Mouse (Mus musculus) limb, embryonic 15.5 days (tissue): ENCODE measurements around the gene Lamtor1. TPM values are rescaled to one million over a fixed set of nuclear protein-coding genes. Genes with fewer than 3 reads are reported as not detected.
"Not testable (repeated sequence)": the region's sequence is repeated elsewhere in the genome, so short reads cannot be mapped to it uniquely, and the experiment has no call there.

Experiments used
- ATAC-seq: fragments of 200-750 bp; cut with Nextera tagmentation; 2 replicates; pipeline ENCODE4 v1.8.0; 2017; ENCODE audit warnings: low read depth, moderate TSS enrichment; ENCODE audit not compliant: insufficient number of reproducible peaks, low FRiP score, low TSS enrichment
- H3K27ac ChIP-seq: fragments of 300-500 bp; sonication (generic); 2 replicates; pipeline ENCODE4 v1.5.1; 2015; ENCODE audit warnings: moderate library complexity, mild to moderate bottlenecking, inconsistent platforms
- H3K27me3 ChIP-seq: fragments of 300-500 bp; sonication (generic); 2 replicates; pipeline ENCODE4 v1.6.1; 2015; ENCODE audit warnings: inconsistent platforms
- H3K36me3 ChIP-seq: fragments of 300-500 bp; sonication (generic); 2 replicates; pipeline ENCODE4 v1.6.1; 2015; ENCODE audit warnings: inconsistent platforms
- H3K4me1 ChIP-seq: fragments of 300-500 bp; sonication (generic); 2 replicates; pipeline ENCODE4 v1.6.1; 2015; ENCODE audit warnings: inconsistent platforms
- H3K4me2 ChIP-seq: fragments of 300-500 bp; sonication (generic); 2 replicates; pipeline ENCODE4 v1.6.1; 2015; ENCODE audit warnings: mild to moderate bottlenecking, inconsistent platforms
- H3K4me3 ChIP-seq: fragments of 300-500 bp; sonication (generic); 2 replicates; pipeline ENCODE4 v1.5.1; 2015; ENCODE audit warnings: mild to moderate bottlenecking, inconsistent platforms
- H3K9ac ChIP-seq: fragments of 300-500 bp; sonication (generic); 2 replicates; pipeline ENCODE4 v1.6.1; 2015; ENCODE audit warnings: inconsistent platforms
- H3K9me3 ChIP-seq: fragments of 300-500 bp; sonication (generic); 2 replicates; pipeline ENCODE4 v1.6.1; 2016; ENCODE audit warnings: inconsistent platforms
- WGBS: fragments of 180-500 bp; shearing (Covaris S2); methylation state at CpG from one replicate; pipeline ENCODE4 v1.1.7; 2015; 5-methylcytosine and 5-hydroxymethylcytosine counted together
- polyA plus RNA-seq: library from polyadenylated mRNA; unstranded; fragments of >200 nt; fragmentation: Nextera tagmentation; extraction: Ambion mirVana; gene quantifications from 2 replicates; pipeline ENCODE4 v1.2.1, GENCODE M21; 2015

The Lamtor1 gene
- polyA plus RNA-seq, 1 experiment from 2014 or later = 166 TPM

DNA sequence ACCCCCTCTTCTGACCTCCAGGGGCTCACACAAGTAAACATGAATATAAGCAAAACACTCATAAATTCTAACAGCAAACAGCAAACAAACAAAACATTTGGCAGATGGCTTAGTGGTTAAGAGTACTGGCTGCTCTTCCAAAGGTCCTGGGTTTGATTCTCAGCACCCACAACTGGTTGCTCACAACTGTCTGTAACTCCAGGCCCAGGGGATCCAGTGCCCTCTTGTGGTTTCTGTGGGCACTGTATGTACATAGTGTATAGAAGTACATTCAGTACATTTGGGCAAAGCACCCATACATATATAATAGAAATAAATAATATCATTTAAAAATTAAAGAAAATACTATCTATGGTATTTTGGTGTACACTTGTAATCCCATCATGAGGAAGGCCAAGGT is 2.9 kb upstream of the Lamtor1 start:
- H3K4me3 ChIP-seq = no peak overlapping the region
- H3K27ac ChIP-seq = no peak overlapping the region
- no peak overlapping the region for H3K4me2 ChIP-seq
- no peak for ATAC-seq
- H3K27me3 ChIP-seq = no peaks in the 10 kb centered on the region
- no peaks in the 10 kb centered on the region for H3K9me3 ChIP-seq
- peaks cover 14% of the 10 kb centered on the region; the same call in 1 of the 2 replicates for H3K36me3 ChIP-seq
- H3K9ac ChIP-seq = no peak overlapping the region
- H3K4me1 ChIP-seq = peaks cover 17% of the 10 kb centered on the region

DNA sequence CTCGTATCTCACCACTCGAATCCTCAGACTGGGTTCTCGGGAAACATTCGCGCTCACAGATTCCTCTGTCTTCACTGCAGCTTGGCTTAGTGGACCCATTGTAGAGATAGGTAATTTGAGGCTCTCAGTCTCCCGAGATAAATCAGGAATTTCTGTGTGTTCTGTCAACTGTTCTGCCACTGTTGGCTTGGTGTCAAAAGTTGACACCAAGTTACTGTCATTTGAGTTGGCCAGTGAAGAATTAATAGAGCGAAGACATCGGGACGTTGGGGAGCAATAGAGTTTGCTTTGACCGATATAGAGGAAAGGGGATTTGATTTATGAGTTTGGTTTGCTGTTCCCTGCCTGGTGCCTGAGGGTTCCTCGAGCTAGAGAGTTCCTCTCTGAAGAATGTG is 580 bp downstream of the Lamtor1 start, which contains the start of gene Tomt:
TSS of gene Tomt (minus strand) at position 73 of the 395 bp plus-strand sequence.
- no peak for ATAC-seq
- Histone ChIP-seq H3K4me1 (peaks cover 26% of the 10 kb centered on the region), H3K4me2 (peak within 1 kb of the TSS; percentile 64), H3K27me3 (no peaks in the 10 kb centered on the region), H3K27ac (peak within 1 kb of the TSS; percentile 98), H3K36me3 (peaks cover 28% of the 10 kb centered on the region), H3K4me3 (peak within 1 kb of the TSS; percentile 89), H3K9ac (peak within 1 kb of the TSS; percentile 96), H3K9me3 (no peaks in the 10 kb centered on the region)
- WGBS = 8% methylated on average over 11 of the region's 11 CpGs

DNA sequence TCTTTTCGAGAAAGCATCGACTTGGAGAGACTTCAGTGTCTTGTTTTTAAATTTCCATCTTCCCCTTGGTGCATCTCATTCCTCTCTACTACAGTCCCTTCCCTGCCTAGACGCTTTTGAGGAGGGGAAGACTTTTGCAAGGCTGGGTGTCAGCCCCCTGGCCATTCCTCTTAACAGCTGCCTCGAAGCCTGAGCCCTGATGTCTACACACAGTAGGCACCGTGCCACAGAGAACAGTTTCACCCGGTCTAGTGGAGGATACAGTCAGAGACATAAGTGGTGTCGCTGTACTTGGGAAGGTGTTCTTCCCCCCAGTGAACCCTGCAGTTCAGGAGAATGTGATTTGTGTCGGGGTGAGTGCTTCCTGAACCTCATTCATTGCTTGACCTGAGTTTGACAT is 992 bp downstream of the Lamtor1 start:
- Histone ChIP-seq H3K4me3 (peak overlapping the region; percentile 89), H3K36me3 (peaks cover 32% of the 10 kb centered on the region), H3K4me2 (peak overlapping the region; percentile 55), H3K27ac (peak overlapping the region; percentile 98), H3K27me3 (no peaks in the 10 kb centered on the region), H3K9me3 (no peaks in the 10 kb centered on the region), H3K9ac (peak overlapping the region; percentile 96), H3K4me1 (peaks cover 26% of the 10 kb centered on the region)
- whole genome bisulfite sequencing = 55% methylated on average over 8 of the region's 8 CpGs
- no peak for ATAC-seq

- Histone ChIP-seq H3K36me3 (peaks cover 43% of the 10 kb centered on the region), H3K27me3 (no peaks in the 10 kb centered on the region), H3K4me2 (no peak overlapping the region), H3K4me1 (peaks cover 26% of the 10 kb centered on the region), H3K27ac (no peak overlapping the region), H3K9me3 (no peaks in the 10 kb centered on the region), H3K9ac (no peak overlapping the region), H3K4me3 (no peak overlapping the region)
- ATAC-seq = no peak
- WGBS = 73% methylated on average over 4 of the region's 4 CpGs
Observed at GRCm38 (mm10) chr7:101908367-101908766, 2.7 kb downstream of the Lamtor1 start.

DNA sequence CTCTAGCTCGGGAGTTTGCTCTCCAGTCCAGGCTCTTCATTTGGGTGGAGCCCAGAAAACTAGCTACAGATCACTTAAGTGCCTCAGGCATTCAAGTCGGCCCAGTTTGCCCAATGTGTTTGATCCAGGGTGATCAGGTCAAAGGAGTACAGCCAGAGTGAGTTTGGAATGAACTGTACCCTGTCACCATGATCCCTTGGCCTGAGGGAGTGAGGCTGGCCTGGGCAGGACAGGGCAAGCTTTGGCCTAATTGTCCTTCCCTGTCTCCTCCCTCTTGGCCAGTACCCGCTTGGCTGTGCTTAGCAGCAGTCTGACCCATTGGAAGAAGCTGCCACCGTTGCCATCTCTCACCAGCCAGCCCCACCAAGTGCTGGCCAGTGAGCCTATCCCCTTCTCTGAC is 4.4 kb downstream of the Lamtor1 start:
- Histone ChIP-seq H3K27ac (no peak overlapping the region), H3K4me2 (no peak overlapping the region), H3K9me3 (no peaks in the 10 kb centered on the region), H3K4me3 (no peak overlapping the region), H3K27me3 (no peaks in the 10 kb centered on the region), H3K9ac (no peak overlapping the region), H3K36me3 (peaks cover 60% of the 10 kb centered on the region), H3K4me1 (peaks cover 22% of the 10 kb centered on the region)
- no peak for ATAC-seq
- WGBS = 72% methylated on average over 4 of the region's 4 CpGs

GRCm38 (mm10) chr7:101911982-101912381 is 6.3 kb downstream of the Lamtor1 start:
- Histone ChIP-seq H3K36me3 (peaks cover 60% of the 10 kb centered on the region), H3K4me1 (peaks cover 12% of the 10 kb centered on the region), H3K27ac (no peak overlapping the region), H3K9ac (no peak overlapping the region), H3K9me3 (no peaks in the 10 kb centered on the region), H3K4me2 (no peak overlapping the region), H3K4me3 (no peak overlapping the region), H3K27me3 (no peaks in the 10 kb centered on the region)
- no peak for ATAC-seq
- 67% methylated on average over 3 of the region's 3 CpGs for WGBS

DNA sequence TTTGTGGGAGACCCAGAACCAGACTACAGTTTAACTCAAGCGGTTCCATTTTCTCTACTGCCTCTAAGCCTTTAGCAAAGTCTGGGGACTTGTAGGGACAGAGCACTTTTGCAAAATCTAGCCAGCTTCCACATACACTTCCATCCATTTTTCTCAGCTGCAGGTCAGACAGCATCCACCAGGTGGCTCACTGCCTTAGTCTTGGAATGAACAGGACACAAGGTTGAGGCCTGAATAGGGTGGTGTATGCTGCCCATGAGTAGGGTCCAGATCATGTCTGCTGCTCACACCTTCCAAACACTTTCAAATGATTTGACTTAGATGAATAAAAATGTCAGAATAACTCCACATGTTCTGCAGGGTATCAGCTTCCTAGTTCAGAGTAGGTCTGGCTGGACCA is 12.4 kb downstream of the Lamtor1 start:
- H3K4me1 ChIP-seq = no peaks in the 10 kb centered on the region
- H3K27ac ChIP-seq = no peak overlapping the region
- peak; percentile 58; the same call in 1 of the 2 replicates for ATAC-seq
- no peaks in the 10 kb centered on the region for H3K27me3 ChIP-seq
- peaks cover 20% of the 10 kb centered on the region for H3K36me3 ChIP-seq
- H3K9ac ChIP-seq = no peak overlapping the region
- no peak overlapping the region for H3K4me3 ChIP-seq
- 31% methylated on average over 1 of the region's 1 CpGs for WGBS
- H3K9me3 ChIP-seq = no peaks in the 10 kb centered on the region
- H3K4me2 ChIP-seq = no peak overlapping the region

- H3K36me3 ChIP-seq, ATAC-seq, H3K27me3 ChIP-seq, H3K27ac ChIP-seq, H3K4me2 ChIP-seq, H3K9me3 ChIP-seq, H3K4me1 ChIP-seq, H3K4me3 ChIP-seq, H3K9ac ChIP-seq: not testable (repeated sequence)
Observed at GRCm38 (mm10) chr7:101925892-101926291, 20.2 kb downstream of the Lamtor1 start.

DNA sequence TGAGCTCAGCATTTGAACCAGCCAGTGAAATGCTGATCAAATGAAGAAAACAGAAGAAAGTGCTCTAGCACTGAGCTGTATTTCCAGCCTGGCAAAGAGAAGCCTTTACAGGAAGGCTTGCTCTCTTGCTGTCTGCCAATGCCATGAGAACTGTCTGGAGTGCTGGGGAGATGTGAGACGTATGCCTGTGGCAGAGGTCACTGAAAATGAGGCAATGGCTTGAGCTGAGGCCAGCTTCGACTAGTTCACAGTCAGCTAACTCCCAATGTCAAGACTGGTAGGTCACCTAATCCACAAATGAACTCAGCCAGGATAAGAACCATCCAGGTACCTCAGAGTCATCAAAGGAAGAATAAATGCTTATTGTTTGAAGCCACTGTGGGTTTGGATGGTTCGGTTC is 22.4 kb downstream of the Lamtor1 start:
- Histone ChIP-seq H3K9ac (no peak overlapping the region), H3K27ac (no peak overlapping the region), H3K4me3 (no peak overlapping the region), H3K27me3 (no peaks in the 10 kb centered on the region), H3K9me3 (no peaks in the 10 kb centered on the region), H3K4me1 (peaks cover 5% of the 10 kb centered on the region; the same call in 1 of the 2 replicates), H3K4me2 (no peak overlapping the region), H3K36me3 (no peaks in the 10 kb centered on the region)
- ATAC-seq = no peak
- WGBS = 85% methylated on average over 3 of the region's 3 CpGs

- H3K36me3 ChIP-seq = no peaks in the 10 kb centered on the region
- H3K4me1 ChIP-seq = peaks cover 9% of the 10 kb centered on the region; the same call in 1 of the 2 replicates
- H3K4me3 ChIP-seq = peak overlapping the region; percentile 75; the same call in 1 of the 2 replicates
- no peak overlapping the region for H3K27ac ChIP-seq
- no peaks in the 10 kb centered on the region for H3K9me3 ChIP-seq
- H3K4me2 ChIP-seq = peak overlapping the region; percentile 61; the same call in 1 of the 2 replicates
- 82% methylated on average over 1 of the region's 1 CpGs for WGBS
- H3K9ac ChIP-seq = no peak overlapping the region
- no peaks in the 10 kb centered on the region for H3K27me3 ChIP-seq
- no peak for ATAC-seq
Observed at GRCm38 (mm10) chr7:101932551-101932950, 26.8 kb downstream of the Lamtor1 start.

DNA sequence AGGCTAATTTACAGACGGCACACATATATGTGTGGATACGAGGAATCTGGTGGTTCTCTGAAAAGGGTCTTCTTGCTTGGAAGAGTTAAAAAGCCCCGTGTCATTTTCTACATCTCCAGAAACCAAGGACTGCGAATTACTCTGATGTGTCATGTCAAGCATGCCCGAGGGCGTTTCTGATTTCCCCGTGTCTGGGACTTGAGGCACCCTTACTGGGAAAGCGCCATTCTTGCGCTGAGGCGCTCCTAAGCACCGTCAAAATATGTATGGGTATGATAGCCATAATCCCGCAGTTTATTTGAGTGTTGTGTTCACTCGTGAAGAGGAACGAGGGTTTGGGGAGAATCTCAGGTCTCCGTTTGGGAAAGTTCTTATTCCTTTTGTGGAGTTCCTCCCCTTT is 27.6 kb downstream of the Lamtor1 start:
- Histone ChIP-seq H3K27ac (peak overlapping the region; percentile 89), H3K4me2 (peak overlapping the region; percentile 61)
- 0 out of 2 replicates have a peak, but pooled peaks have one; percentile 4 for ATAC-seq

GRCm38 (mm10) chr7:101933751-101934240 is 28.1 kb downstream of the Lamtor1 start, which contains the start of the genes Lrrc51 and Numa1:
Gene Lrrc51 (minus strand): TSS chr7:101933895.
Gene Numa1 (plus strand): TSS chr7:101934111.
- Histone ChIP-seq H3K27ac (peak within 1 kb of the TSS; percentile 89), H3K4me1 (peaks cover 9% of the 10 kb centered on the region; the same call in 1 of the 2 replicates), H3K9ac (peak within 1 kb of the TSS; percentile 71), H3K9me3 (no peaks in the 10 kb centered on the region), H3K27me3 (no peaks in the 10 kb centered on the region), H3K4me3 (peak within 1 kb of the TSS; percentile 75), H3K4me2 (peak within 1 kb of the TSS; percentile 61), H3K36me3 (no peaks in the 10 kb centered on the region)
- WGBS = under 1% methylated on average over 40 of the region's 40 CpGs
- ATAC-seq = peak; percentile 98

More for the DNA sequence above, 27.6 kb downstream of the Lamtor1 start:
- Histone ChIP-seq H3K27me3 (no peaks in the 10 kb centered on the region), H3K4me3 (peak overlapping the region; percentile 75), H3K9ac (peak overlapping the region; percentile 65), H3K36me3 (no peaks in the 10 kb centered on the region), H3K9me3 (no peaks in the 10 kb centered on the region), H3K4me1 (peaks cover 9% of the 10 kb centered on the region; the same call in 1 of the 2 replicates)
- 4% methylated on average over 15 of the region's 15 CpGs for WGBS
